Mouse (Mus musculus): Measurements from ENCODE around the gene Gimap4.

DNA sequence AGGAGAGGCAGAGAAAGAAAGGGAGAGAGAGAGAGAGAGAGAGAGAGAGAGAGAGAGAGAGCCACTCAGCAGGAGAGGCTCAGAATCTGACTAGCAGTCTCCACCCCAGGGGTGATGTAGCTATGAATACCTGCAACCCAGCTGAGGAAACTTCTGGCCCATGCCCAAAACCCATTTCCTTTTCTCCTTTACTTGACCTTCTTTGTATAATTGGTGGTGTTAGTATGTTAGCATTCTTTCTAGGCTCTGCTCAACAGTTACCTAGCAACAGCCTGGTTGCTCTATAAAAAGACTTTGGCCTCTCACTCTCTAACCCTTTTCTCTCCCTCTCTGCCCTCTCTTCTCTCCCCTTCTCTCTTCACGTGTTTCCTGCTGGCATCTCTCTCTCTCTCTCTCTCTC lies 41.1 kb downstream of the Gimap4 start:
- TF ChIP-seq CTCF (IDR thresholded peaks at IDR 0.05; ENCODE audit: low read depth) (no peak), EP300 (optimal IDR thresholded peaks at IDR 0.05) (no peak)
